Mouse (Mus musculus) lung, postnatal 25 days (tissue): ENCODE measurements around the gene Slc44a1.

Experiments used
- DNase-seq: peaks from one replicate; pipeline ENCODE4 v3.0.0; 2022; ENCODE audit warnings: low spot score

The Slc44a1 gene

GRCm38 (mm10) chr4:53614576-53615225 is 174.5 kb downstream of the Slc44a1 start:
- no peak for DNase-seq

GRCm38 (mm10) chr4:53617968-53618367 is 177.8 kb downstream of the Slc44a1 start:
- DNase-seq, result no peak

GRCm38 (mm10) chr4:53620104-53620503 is 179.9 kb downstream of the Slc44a1 start:
- DNase-seq, result no peak

GRCm38 (mm10) chr4:53621084-53621483 is 180.9 kb downstream of the Slc44a1 start:
- DNase-seq, result no peak

DNA sequence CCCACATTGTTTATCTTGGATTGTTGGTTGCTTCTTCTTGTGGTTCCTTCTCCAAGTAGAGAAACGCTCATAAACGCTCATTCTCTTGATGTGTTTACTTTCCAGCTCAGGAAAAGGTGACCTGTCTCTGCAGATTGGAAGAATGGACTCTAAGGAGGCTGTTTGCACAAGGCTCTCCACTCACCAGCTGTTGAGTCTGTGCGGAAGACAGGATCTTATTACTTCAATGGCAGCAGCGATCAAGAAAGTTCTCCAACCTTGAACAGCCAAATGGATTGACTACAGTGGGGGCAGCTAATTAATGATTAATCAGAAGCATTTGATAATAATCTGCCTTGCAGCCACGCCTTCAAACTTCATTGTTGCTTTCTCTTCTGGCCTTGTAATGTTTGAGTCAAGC is 181.3 kb downstream of the Slc44a1 start:
- DNase-seq, result no peak

DNA sequence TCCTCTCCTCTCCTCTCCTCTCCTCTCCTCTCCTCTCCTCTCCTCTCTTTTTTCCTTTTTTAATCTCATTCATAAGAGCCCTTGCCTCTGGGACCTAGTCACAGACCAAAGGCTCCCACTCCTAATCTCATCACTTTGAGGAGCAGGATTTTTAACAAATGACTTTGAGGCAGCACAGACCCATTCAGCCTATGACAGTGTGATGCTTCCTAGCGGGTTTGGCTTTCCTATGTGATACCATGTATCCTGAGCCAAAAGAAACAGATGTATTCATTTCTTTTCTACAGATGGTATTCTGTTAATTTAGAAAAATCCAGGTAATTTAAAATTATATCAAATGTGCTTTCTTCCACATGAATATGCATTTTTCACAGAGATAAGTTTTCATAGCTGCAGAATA is 183.5 kb downstream of the Slc44a1 start:
- DNase-seq, result no peak

GRCm38 (mm10) chr4:53624816-53625215 is 184.6 kb downstream of the Slc44a1 start:
- no peak for DNase-seq

DNA sequence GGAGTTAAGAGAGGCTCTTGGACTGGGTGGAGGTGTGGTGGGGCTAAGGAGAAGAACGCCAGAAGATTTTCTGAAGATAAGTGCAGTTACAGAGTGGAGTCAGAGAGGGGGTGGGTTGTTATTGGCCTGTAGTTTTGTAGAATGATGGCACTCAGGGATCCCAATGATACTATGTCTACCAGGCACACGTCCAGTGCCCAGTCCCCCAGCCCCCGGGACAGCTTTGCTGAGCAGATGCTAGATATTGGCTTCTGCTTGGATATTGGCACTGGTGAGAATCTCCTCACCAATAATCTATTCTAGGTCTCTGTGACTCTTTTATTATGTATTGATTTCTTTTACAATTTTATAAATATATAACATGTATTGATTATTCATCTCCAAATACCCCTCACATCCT is 185.1 kb downstream of the Slc44a1 start:
- DNase-seq, result no peak

- peak; percentile 47 for DNase-seq
Measured at GRCm38 (mm10) chr4:53628924-53629323, 188.7 kb downstream of the Slc44a1 start.

GRCm38 (mm10) chr4:53630963-53631315 is 190.7 kb downstream of the Slc44a1 start:
- no peak for DNase-seq

DNA sequence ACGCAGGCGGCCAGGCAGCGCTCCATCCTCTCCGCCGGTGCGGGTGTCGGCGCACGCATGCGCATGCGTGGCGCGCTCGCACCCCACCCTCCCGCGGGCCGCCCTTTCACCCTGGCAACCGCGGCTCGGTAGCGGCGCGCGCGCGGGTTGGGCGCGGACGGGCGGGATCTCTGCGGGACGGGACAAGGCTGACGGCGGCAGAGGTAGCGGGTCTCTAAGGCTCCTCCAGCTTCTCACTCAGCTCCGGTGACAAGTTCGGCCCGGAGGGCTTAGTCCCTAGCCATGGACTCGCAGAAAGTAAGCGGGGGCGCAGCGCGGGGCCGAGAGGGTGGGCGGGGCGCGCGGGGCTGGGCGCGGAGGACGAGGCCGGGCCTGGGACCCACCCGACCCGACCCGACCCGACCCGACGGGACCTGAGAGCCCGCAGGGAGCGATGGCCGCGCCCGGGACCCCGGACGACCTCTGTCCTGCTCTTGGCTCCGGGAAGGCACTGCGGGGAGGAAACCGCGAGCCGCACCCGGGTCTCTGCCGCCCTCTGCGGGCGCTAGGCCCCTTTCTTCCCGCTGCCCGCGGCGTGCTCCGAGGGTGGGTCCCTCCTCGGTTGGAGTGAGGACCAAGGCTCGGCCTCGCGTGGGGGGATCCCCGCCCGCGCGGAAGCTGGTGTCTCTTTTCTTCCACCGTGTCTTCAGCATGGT is 191.2 kb downstream of the Slc44a1 start, which contains the start of gene Fsd1l:
Gene Fsd1l (plus strand): TSS at position 156 of the 695 bp plus-strand sequence.
- peak; percentile 59 for DNase-seq

DNA sequence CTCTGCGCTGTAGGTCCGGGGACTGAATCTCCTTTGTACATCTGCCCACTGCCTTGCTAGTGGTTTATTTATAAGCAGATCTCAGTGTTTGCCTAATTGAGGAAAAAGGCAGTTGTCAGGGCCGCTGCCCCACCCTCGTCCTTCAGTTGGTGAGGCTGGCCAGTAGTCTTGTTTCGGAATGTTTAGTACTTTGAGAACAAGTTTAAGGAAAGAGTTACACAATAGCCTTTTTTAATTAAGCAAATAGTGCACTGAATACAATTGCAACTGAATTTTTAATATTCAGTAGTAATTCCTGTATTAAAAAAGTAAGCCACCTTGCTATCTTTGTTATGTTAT is 191.8 kb downstream of the Slc44a1 start:
- no peak for DNase-seq

DNA sequence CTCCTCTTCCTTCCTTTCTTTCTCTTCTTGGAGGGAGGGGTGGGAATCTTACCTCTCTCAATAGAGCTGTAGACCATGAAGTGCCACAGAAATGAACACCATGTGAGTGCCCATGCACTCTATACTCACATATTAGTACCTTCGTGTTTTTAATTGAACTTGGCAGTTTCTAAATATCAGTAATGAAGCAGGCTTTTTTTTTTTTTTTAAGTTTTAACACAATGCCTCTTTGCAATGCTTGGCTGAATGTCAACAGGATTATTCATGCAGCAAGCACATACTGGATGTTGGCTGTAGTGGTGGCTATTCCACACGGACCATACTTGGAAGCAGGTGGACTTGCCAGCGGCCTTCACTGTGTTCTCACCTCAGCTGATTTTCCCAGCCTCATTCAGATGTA is 195.1 kb downstream of the Slc44a1 start:
- DNase-seq, result no peak

DNA sequence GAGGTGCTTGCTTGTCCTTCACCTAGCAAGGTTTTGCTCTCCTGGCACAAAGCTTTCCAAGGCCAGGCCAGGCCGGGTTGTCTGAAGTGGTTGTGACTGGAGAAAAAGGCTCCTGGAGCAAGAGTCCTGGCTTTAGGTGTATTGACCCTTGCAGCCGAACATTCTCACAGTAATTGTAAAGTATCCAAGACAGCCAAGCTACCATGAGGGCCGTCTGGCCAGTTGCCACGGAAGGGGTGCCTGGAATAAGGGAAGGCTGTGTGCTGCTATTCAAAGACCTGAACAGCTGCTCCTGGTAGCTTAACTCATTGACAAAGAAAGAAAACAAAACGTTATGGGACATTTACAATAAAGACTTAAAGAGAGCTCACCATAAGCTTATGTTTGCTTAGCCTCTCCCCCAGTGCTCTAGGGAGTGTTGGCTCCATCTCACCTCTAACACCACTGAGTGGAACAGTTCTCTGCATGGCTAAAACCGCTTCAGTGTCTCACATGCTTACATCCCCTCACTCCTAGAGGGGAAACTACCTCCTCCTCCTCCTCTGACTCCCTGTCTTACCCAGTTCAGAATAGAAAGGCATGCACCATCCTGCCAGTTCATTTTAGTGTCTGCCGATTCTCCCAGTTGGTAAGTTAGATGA is 197.2 kb downstream of the Slc44a1 start:
- DNase-seq, result no peak

GRCm38 (mm10) chr4:53638549-53639123 is 198.4 kb downstream of the Slc44a1 start:
- no peak for DNase-seq

DNA sequence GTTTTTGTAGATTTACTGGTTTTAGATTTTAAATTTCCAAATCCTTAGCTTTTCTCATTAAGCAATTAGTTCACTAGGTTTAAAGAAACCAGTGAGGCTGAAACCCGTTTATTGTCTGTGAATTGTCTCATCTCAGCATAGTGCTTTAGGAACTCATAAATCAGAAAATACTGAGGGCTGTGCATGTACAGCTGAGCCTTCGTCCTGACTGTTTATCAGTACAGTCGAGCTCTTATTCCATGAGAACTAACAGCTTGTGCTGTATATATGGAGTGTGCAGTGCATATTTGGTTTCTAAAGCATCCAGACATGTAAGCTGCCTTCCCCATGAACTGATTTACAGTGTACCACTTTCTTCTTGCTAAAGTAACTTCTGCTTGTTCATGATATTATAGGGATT is 217.8 kb downstream of the Slc44a1 start:
- no peak for DNase-seq

DNA sequence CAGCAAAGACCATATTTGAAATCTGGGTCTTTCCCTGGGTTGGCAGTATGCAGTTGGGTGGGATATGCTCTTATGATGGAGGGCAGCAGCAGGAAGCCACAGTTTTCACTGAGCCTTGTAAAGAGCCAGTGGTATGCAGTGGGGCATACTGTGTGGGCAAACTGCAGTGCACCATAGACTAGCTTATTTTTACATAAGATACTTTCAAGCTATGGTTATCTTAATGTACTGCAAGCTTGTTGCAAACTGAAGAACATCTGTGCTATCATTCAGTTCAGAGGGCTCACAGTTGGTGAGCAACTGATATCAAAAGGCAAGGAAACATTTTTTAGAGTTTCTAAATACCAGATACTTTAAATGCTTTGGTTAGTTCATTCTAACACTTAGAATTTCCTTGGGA is 220.5 kb downstream of the Slc44a1 start:
- no peak for DNase-seq
